Mouse (Mus musculus) limb, embryonic 11.5 days (tissue): Measurements from ENCODE around the gene Pde6c. TPM values are rescaled to one million over a fixed set of nuclear protein-coding genes. Genes with fewer than 3 reads are reported as not detected.

Source experiments
- ATAC-seq: fragments of 200-750 bp; cut with Nextera tagmentation; 2 replicates; pipeline ENCODE4 v1.8.0; 2017; ENCODE audit warnings: low read depth; ENCODE audit not compliant: insufficient number of reproducible peaks, low FRiP score, low TSS enrichment
- DNase-seq: peaks from one replicate; pipeline ENCODE4 v3.0.0-alpha.2; 2015; ENCODE audit warnings: low spot score
- H3K27ac ChIP-seq: fragments of 300-500 bp; sonication (generic); replicated peaks from 2 replicates; pipeline ENCODE4 v1.5.1; 2014; ENCODE audit warnings: low read depth, mild to moderate bottlenecking, low read length
- H3K27me3 ChIP-seq: fragments of 300-500 bp; sonication (generic); 2 replicates; pipeline ENCODE4 v1.6.1; 2014; ENCODE audit warnings: mild to moderate bottlenecking, low read length, mixed read lengths; ENCODE audit not compliant: control insufficient read depth, insufficient read depth
- H3K36me3 ChIP-seq: fragments of 300-500 bp; sonication (generic); 2 replicates; pipeline ENCODE4 v1.6.1; 2014; ENCODE audit warnings: mild to moderate bottlenecking, low read length, moderate library complexity, mixed read lengths; ENCODE audit not compliant: control insufficient read depth, insufficient read depth
- H3K4me1 ChIP-seq: fragments of 300-500 bp; sonication (generic); 2 replicates; pipeline ENCODE4 v1.6.1; 2014; ENCODE audit warnings: low read length, mixed read lengths; ENCODE audit not compliant: control insufficient read depth, insufficient read depth
- H3K4me2 ChIP-seq: fragments of 300-500 bp; sonication (generic); 2 replicates; pipeline ENCODE4 v1.6.1; 2014; ENCODE audit warnings: low read depth, mild to moderate bottlenecking, moderate library complexity; ENCODE audit not compliant: severe bottlenecking
- H3K4me3 ChIP-seq: fragments of 300-500 bp; sonication (generic); 2 replicates; pipeline ENCODE4 v1.5.1; 2014; ENCODE audit warnings: low read depth, low read length
- H3K9ac ChIP-seq: fragments of 300-500 bp; sonication (generic); 2 replicates; pipeline ENCODE4 v1.6.1; 2014; ENCODE audit warnings: mild to moderate bottlenecking, low read length
- H3K9me3 ChIP-seq: fragments of 300-500 bp; sonication (generic); 2 replicates; pipeline ENCODE4 v1.6.1; 2016; ENCODE audit warnings: low read length; ENCODE audit not compliant: control insufficient read depth
- WGBS: fragments of 180-500 bp; shearing (Covaris S2); extraction: QIAGEN DNeasy Blood & Tissue Kit; methylation state at CpG from one replicate; pipeline ENCODE4 v1.1.7; 2014; 5-methylcytosine and 5-hydroxymethylcytosine counted together
- polyA plus RNA-seq: library from polyadenylated mRNA; unstranded; fragments of >200 nt; fragmentation: Nextera tagmentation; extraction: Ambion mirVana; gene quantifications from 2 replicates; pipeline ENCODE4 v1.2.1, GENCODE M21; 2014

Gene Pde6c
- polyA plus RNA-seq = 0.09 TPM in 1 of 2 replicates, not detected in the other

GRCm38 (mm10) chr19:38132481-38132880, at the start of gene Pde6c:
Gene Pde6c, plus strand, starts transcription at chr19:38132781.
- DNase-seq = no peak

GRCm38 (mm10) chr19:38082931-38083525, 49.6 kb upstream of the Pde6c start:
- Histone ChIP-seq H3K36me3 (no peaks in the 10 kb centered on the region), H3K9ac (no peak overlapping the region), H3K27me3 (no peaks in the 10 kb centered on the region), H3K4me3 (no peak overlapping the region), H3K27ac (no peak overlapping the region), H3K4me1 (no peaks in the 10 kb centered on the region), H3K9me3 (no peaks in the 10 kb centered on the region), H3K4me2 (no peak overlapping the region)
- ATAC-seq (no peak), DNase-seq (no peak)
- 71% methylated on average over 5 of the region's 5 CpGs for WGBS

More at GRCm38 (mm10) chr19:38132481-38132880, at the start of gene Pde6c:
- no peak within 1 kb of the TSS for H3K4me3 ChIP-seq
- no peak for ATAC-seq
- H3K9ac ChIP-seq = no peak within 1 kb of the TSS
- 74% methylated on average over 6 of the region's 6 CpGs for WGBS
- H3K36me3 ChIP-seq = no peaks in the 10 kb centered on the region
- no peak within 1 kb of the TSS for H3K4me2 ChIP-seq
- no peaks in the 10 kb centered on the region for H3K27me3 ChIP-seq
- H3K9me3 ChIP-seq = no peaks in the 10 kb centered on the region
- 0 out of 2 replicates have a peak, but pooled peaks cover 3% of the 10 kb centered on the region for H3K4me1 ChIP-seq
- no peak within 1 kb of the TSS for H3K27ac ChIP-seq

GRCm38 (mm10) chr19:38085841-38086240, 46.7 kb upstream of the Pde6c start:
- no peak overlapping the region for H3K27ac ChIP-seq
- H3K9ac ChIP-seq = no peak overlapping the region
- 88% methylated on average over 4 of the region's 4 CpGs for WGBS
- no peaks in the 10 kb centered on the region for H3K36me3 ChIP-seq
- ATAC-seq (no peak), DNase-seq (no peak)
- no peaks in the 10 kb centered on the region for H3K9me3 ChIP-seq
- no peaks in the 10 kb centered on the region for H3K4me1 ChIP-seq
- H3K4me2 ChIP-seq = no peak overlapping the region
- H3K27me3 ChIP-seq = no peaks in the 10 kb centered on the region
- no peak overlapping the region for H3K4me3 ChIP-seq

DNA sequence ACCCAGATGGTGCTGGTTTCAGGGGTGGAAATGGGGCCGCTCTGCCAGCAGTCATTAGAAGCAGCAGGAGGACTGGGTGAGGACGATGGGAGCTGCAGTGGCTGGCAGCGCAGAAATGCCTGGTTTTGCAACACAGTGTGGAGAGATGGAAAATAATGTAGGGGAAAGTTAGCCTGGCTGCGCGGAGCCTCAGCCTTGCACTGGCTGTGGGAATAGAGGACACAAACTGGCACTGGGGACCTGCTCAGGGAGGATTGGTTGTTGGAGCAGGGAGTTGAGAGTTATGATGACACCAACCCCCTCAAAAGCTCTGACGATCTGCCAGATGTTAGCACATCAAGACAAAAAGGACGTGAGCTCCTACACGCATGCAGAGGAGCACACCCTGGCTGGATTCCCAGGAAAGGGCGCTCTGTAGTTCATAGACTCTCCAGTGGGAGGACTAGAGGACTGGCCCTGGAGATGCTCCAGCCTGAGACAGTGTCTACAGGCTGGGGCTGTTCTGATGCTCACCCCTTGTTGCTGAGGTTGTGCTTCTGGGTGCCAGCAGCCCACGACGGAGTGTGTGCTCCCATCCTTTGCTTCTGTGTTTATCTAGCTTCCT, 45.5 kb upstream of the Pde6c start:
- 65% methylated on average over 11 of the region's 11 CpGs for WGBS
- no peak overlapping the region for H3K4me2 ChIP-seq
- ATAC-seq = no peak

DNA sequence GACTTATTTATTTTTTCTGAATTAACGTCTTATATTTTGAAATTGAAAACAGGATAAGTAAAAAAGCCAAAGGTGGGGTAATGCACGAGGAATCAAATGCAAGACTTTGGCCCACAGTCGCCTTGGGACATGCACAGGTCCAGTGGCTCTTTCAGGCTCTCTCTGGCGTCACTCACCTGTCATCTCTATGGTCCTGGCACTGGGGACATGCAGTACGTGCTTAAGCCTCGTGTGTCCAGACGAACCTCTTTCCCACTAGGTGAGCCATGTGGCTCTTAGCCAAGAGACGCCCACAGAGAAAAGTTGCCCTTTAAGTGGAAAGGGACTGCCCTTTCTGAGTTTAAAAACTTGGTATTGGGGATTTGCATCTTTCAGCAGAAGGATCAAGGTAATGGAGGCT, 43.2 kb upstream of the Pde6c start:
- DNase-seq (no peak), ATAC-seq (no peak)
- H3K9me3 ChIP-seq = no peaks in the 10 kb centered on the region
- no peaks in the 10 kb centered on the region for H3K4me1 ChIP-seq
- 82% methylated on average over 8 of the region's 8 CpGs for WGBS
- H3K27me3 ChIP-seq = no peaks in the 10 kb centered on the region
- no peak overlapping the region for H3K27ac ChIP-seq
- no peak overlapping the region for H3K4me3 ChIP-seq
- H3K4me2 ChIP-seq = no peak overlapping the region
- H3K36me3 ChIP-seq = no peaks in the 10 kb centered on the region
- no peak overlapping the region for H3K9ac ChIP-seq

More for the DNA sequence above, 45.5 kb upstream of the Pde6c start:
- Histone ChIP-seq H3K27me3 (no peaks in the 10 kb centered on the region), H3K9me3 (no peaks in the 10 kb centered on the region), H3K27ac (no peak overlapping the region), H3K9ac (no peak overlapping the region), H3K4me3 (no peak overlapping the region), H3K4me1 (no peaks in the 10 kb centered on the region), H3K36me3 (no peaks in the 10 kb centered on the region)
- DNase-seq = no peak

- Histone ChIP-seq H3K27ac (no peak overlapping the region), H3K27me3 (peaks cover 10% of the 10 kb centered on the region), H3K4me2 (no peak overlapping the region), H3K9me3 (no peaks in the 10 kb centered on the region), H3K4me1 (no peaks in the 10 kb centered on the region), H3K36me3 (no peaks in the 10 kb centered on the region), H3K9ac (no peak overlapping the region), H3K4me3 (no peak overlapping the region)
- 48% methylated on average over 4 of the region's 4 CpGs for WGBS
- no peak for DNase-seq
- no peak for ATAC-seq
Observed at GRCm38 (mm10) chr19:38091512-38091985, 41.0 kb upstream of the Pde6c start.

- no peaks in the 10 kb centered on the region for H3K9me3 ChIP-seq
- peaks cover 35% of the 10 kb centered on the region for H3K27me3 ChIP-seq
- H3K36me3 ChIP-seq = no peaks in the 10 kb centered on the region
- no peak overlapping the region for H3K4me2 ChIP-seq
- H3K4me3 ChIP-seq = no peak overlapping the region
- peaks cover 7% of the 10 kb centered on the region for H3K4me1 ChIP-seq
- WGBS = 3% methylated on average over 4 of the region's 4 CpGs
- no peak for ATAC-seq
- H3K9ac ChIP-seq = no peak overlapping the region
- DNase-seq = no peak
- H3K27ac ChIP-seq = no peak overlapping the region
Observed at GRCm38 (mm10) chr19:38096231-38096630, 36.4 kb upstream of the Pde6c start.

- Histone ChIP-seq H3K27ac (no peak within 1 kb of the TSS), H3K4me1 (peaks cover 7% of the 10 kb centered on the region), H3K9me3 (no peaks in the 10 kb centered on the region), H3K27me3 (peaks cover 35% of the 10 kb centered on the region), H3K4me3 (peak within 1 kb of the TSS; percentile 22), H3K4me2 (peak within 1 kb of the TSS; percentile 44), H3K36me3 (no peaks in the 10 kb centered on the region), H3K9ac (no peak within 1 kb of the TSS)
- ATAC-seq = no peak; the same call in 1 of the 2 replicates
- DNase-seq = peak; percentile 48
- WGBS = 1% methylated on average over 75 of the region's 77 CpGs
Observed at GRCm38 (mm10) chr19:38096858-38097758, 35.5 kb upstream of the Pde6c start, which contains the start of gene Ffar4. Gene Ffar4, plus strand, starts transcription at chr19:38097071.
